Mouse (Mus musculus) kidney, postnatal 10 days (tissue): ENCODE data around the gene Syp.

Source experiments
- DNase-seq: peaks from one replicate; pipeline ENCODE4 v3.0.0; 2021; ENCODE audit warnings: mixed read lengths

Syp gene

GRCm38 (mm10) chrX:7664791-7665190 is 26.5 kb downstream of the Syp start:
- no peak for DNase-seq

GRCm38 (mm10) chrX:7665739-7666502 is 27.6 kb downstream of the Syp start:
- DNase-seq, result no peak

- DNase-seq, result peak; percentile 79
These were observed 32.2 kb downstream of the Syp start for GRCm38 (mm10) chrX:7670390-7670881.

- peak; percentile 59 for DNase-seq
These were observed 32.8 kb downstream of the Syp start, which contains the start of gene Plp2 for GRCm38 (mm10) chrX:7670921-7671623. Gene Plp2, minus strand, starts transcription at chrX:7671390.

- peak; percentile 27 for DNase-seq
These were observed 34.5 kb downstream of the Syp start for GRCm38 (mm10) chrX:7672739-7673138.

GRCm38 (mm10) chrX:7673578-7674281 is 35.5 kb downstream of the Syp start:
- DNase-seq, result peak; percentile 49

- peak; percentile 50 for DNase-seq
These were observed 36.2 kb downstream of the Syp start for GRCm38 (mm10) chrX:7674284-7675000.

- DNase-seq, result no peak
These were observed 36.7 kb downstream of the Syp start for GRCm38 (mm10) chrX:7675001-7675380.

GRCm38 (mm10) chrX:7678986-7679385 is 40.7 kb downstream of the Syp start:
- DNase-seq, result no peak

GRCm38 (mm10) chrX:7679405-7680056 is 41.3 kb downstream of the Syp start:
- DNase-seq, result peak; percentile 95

GRCm38 (mm10) chrX:7680057-7680412 is 41.8 kb downstream of the Syp start:
- no peak for DNase-seq

GRCm38 (mm10) chrX:7680864-7681263 is 42.6 kb downstream of the Syp start, which contains the start of gene Magix:
Gene Magix, minus strand, starts transcription at chrX:7681251.
- DNase-seq, result peak; percentile 52

- no peak for DNase-seq
These were observed 50.0 kb downstream of the Syp start for GRCm38 (mm10) chrX:7688321-7688720.

- DNase-seq, result no peak
These were observed 52.2 kb downstream of the Syp start for GRCm38 (mm10) chrX:7690486-7690885.

- peak; percentile 52 for DNase-seq
These were observed 54.6 kb downstream of the Syp start for GRCm38 (mm10) chrX:7692862-7693261.

GRCm38 (mm10) chrX:7696520-7696919 is 58.2 kb downstream of the Syp start:
- DNase-seq, result no peak

- peak; percentile 86 for DNase-seq
These were observed 58.7 kb downstream of the Syp start, which contains the start of gene Gpkow for GRCm38 (mm10) chrX:7696954-7697381. Gene Gpkow, plus strand, starts transcription at chrX:7697131.
